Mouse (Mus musculus): ENCODE results near the gene Ppp2r5c. TPM values are rescaled to one million over a fixed set of nuclear protein-coding genes. Genes with fewer than 3 reads are reported as not detected.

Ppp2r5c gene
- polyA plus RNA-seq, 1 experiment: 22.8 TPM

DNA sequence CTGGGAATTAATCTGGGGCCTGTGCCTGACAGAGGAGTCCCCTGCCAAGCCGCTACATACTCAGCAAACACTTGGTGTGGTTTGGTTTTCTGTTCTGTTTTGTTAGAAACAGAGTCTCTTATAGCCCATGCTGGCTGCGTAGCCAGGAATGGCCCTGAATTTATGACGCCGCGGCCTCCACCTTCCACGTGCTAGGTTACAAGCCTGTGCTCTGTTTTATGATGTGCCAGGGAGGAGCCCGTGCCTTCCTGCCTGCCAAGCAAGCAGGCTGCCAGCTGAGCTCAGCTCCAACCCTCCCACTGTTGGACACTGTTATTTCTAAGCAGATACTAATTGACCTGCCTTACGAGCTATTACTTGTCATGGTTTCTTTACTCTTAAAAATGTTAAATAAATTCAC lies 90.8 kb downstream of the Ppp2r5c start:
- TF ChIP-seq POLR2A (IDR thresholded peaks at IDR 0.05; ENCODE audit: low read depth, low read length): no peak
- no peak for TF ChIP-seq CTCF (IDR thresholded peaks at IDR 0.05; ENCODE audit: extremely low read depth, insufficient read depth, insufficient read length, insufficient replicate concordance)
- H3K4me1 ChIP-seq (ENCODE audit: control insufficient read depth, insufficient read depth, insufficient read length): no peaks in the 10 kb centered on the region
- 95% methylated on average over 8 of the region's 8 CpGs for WGBS
- H3K4me3 ChIP-seq (ENCODE audit: extremely low read depth, insufficient read depth, insufficient read length): no peak overlapping the region
- H3K36me3 ChIP-seq (ENCODE audit: control insufficient read depth, insufficient read depth, low read length): peaks cover 3% of the 10 kb centered on the region; the same call in 1 of the 2 replicates
- DNase-seq (ENCODE audit: low read depth in 1 of 2, low spot score in 2 of 2): no peak
- no peak overlapping the region for H3K27ac ChIP-seq (ENCODE audit: insufficient read depth, low read length)
- H3K27me3 ChIP-seq (ENCODE audit: control insufficient read depth, insufficient read depth, low read length): no peaks in the 10 kb centered on the region

DNA sequence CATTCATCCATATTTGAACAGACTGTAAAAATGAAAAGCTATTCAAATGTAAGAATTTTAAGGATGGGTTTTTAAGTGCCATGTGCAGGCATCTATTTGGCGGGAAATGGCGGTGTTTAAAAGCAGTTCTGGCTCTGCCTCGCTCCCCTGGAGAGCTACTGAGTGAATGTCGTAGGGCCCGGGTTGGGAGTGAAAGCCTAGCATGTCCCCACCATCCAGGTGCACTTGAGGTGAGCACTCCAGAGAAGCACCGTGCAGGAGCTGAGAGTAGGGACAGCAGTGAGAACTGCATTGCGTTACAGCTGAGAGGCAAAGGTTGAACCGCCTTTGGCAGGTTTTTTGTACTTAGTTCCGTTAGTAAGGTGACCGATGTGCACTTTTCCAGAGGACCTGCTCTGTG lies 92.4 kb downstream of the Ppp2r5c start:
- 95% methylated on average over 10 of the region's 10 CpGs for WGBS
- H3K4me3 ChIP-seq (ENCODE audit: extremely low read depth, insufficient read depth, insufficient read length): no peak overlapping the region
- H3K27ac ChIP-seq (ENCODE audit: insufficient read depth, low read length): no peak overlapping the region
- TF ChIP-seq CTCF (IDR thresholded peaks at IDR 0.05; ENCODE audit: extremely low read depth, insufficient read depth, insufficient read length, insufficient replicate concordance): no peak
- TF ChIP-seq POLR2A (IDR thresholded peaks at IDR 0.05; ENCODE audit: low read depth, low read length): no peak
- H3K36me3 ChIP-seq (ENCODE audit: control insufficient read depth, insufficient read depth, low read length): peaks cover 5% of the 10 kb centered on the region; the same call in 1 of the 2 replicates
- no peak for DNase-seq (ENCODE audit: low read depth in 1 of 2, low spot score in 2 of 2)
- no peaks in the 10 kb centered on the region for H3K27me3 ChIP-seq (ENCODE audit: control insufficient read depth, insufficient read depth, low read length)
- no peaks in the 10 kb centered on the region for H3K4me1 ChIP-seq (ENCODE audit: control insufficient read depth, insufficient read depth, insufficient read length)

DNA sequence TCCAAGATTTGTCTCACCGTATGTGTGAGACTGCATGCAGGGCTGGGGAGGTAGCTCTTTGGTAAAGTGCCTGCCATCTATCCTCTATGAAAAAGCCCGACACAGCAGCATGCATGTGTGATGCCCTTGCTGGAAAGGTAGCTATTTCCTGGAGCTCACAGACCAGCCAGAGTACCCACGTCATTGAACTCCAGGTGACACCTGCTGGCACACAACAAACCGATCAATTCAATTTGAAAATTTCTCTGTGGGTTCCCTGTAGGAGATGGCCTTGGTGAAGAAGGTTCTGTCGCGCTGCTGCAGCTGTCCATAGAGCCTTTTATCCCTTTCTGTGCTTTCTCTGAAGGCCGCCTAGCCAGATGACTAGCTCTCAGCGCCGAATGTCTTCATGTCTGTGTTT lies 92.9 kb downstream of the Ppp2r5c start:
- Histone ChIP-seq H3K36me3 (ENCODE audit: control insufficient read depth, insufficient read depth, low read length) (peaks cover 5% of the 10 kb centered on the region; the same call in 1 of the 2 replicates), H3K27me3 (ENCODE audit: control insufficient read depth, insufficient read depth, low read length) (no peaks in the 10 kb centered on the region), H3K4me1 (ENCODE audit: control insufficient read depth, insufficient read depth, insufficient read length) (no peaks in the 10 kb centered on the region), H3K27ac (ENCODE audit: insufficient read depth, low read length) (no peak overlapping the region), H3K4me3 (ENCODE audit: extremely low read depth, insufficient read depth, insufficient read length) (no peak overlapping the region)
- no peak for DNase-seq (ENCODE audit: low read depth in 1 of 2, low spot score in 2 of 2)
- WGBS: 85% methylated on average over 9 of the region's 9 CpGs
- no peak for TF ChIP-seq CTCF (IDR thresholded peaks at IDR 0.05; ENCODE audit: extremely low read depth, insufficient read depth, insufficient read length, insufficient replicate concordance)
- TF ChIP-seq POLR2A (IDR thresholded peaks at IDR 0.05; ENCODE audit: low read depth, low read length): no peak

DNA sequence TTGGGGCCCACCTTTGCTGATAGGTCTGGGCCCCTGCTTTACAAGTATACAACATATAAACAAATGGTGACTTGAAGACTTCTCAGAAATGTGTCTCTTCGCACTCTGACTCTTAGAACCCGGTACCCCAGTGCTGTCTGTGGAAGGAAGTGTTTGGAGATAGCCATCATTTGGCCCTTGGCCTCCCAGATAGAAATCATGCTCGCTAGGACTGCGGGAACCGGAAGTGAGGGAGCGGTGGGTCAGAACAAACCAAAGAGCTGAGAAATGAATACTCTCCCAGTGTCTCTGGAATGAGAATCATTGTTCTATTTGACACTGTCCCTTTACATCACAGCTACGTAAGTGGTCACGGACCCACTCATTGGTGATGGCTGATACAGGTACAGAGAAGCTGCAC lies 93.4 kb downstream of the Ppp2r5c start:
- Histone ChIP-seq H3K4me3 (ENCODE audit: extremely low read depth, insufficient read depth, insufficient read length) (no peak overlapping the region), H3K27me3 (ENCODE audit: control insufficient read depth, insufficient read depth, low read length) (no peaks in the 10 kb centered on the region), H3K27ac (ENCODE audit: insufficient read depth, low read length) (no peak overlapping the region), H3K4me1 (ENCODE audit: control insufficient read depth, insufficient read depth, insufficient read length) (no peaks in the 10 kb centered on the region), H3K36me3 (ENCODE audit: control insufficient read depth, insufficient read depth, low read length) (peaks cover 7% of the 10 kb centered on the region; the same call in 1 of the 2 replicates)
- TF ChIP-seq CTCF (IDR thresholded peaks at IDR 0.05; ENCODE audit: extremely low read depth, insufficient read depth, insufficient read length, insufficient replicate concordance): no peak
- no peak for TF ChIP-seq POLR2A (IDR thresholded peaks at IDR 0.05; ENCODE audit: low read depth, low read length)
- no peak for DNase-seq (ENCODE audit: low read depth in 1 of 2, low spot score in 2 of 2)
- WGBS: 86% methylated on average over 8 of the region's 8 CpGs

DNA sequence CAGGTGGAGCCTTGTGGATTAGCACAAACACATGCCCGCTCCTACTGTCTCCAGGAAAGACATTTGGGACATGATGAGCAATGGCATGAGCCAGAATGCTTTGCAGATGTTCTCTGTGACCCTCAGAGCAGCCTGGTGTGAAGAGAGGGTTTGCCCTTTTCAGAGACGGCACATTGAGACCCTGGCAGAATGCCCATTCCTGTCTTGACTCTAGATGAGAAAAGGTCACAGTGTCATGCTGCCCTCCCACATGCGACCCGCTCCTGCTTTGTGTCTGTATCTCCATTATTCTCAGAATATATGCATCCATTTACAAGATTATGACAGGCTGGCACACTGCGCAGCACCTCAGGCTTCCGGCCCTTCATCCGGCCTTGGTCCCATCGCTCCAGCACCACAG lies 94.1 kb downstream of the Ppp2r5c start:
- peaks cover 10% of the 10 kb centered on the region for H3K36me3 ChIP-seq (ENCODE audit: control insufficient read depth, insufficient read depth, low read length)
- no peak overlapping the region for H3K4me3 ChIP-seq (ENCODE audit: extremely low read depth, insufficient read depth, insufficient read length)
- no peak for DNase-seq (ENCODE audit: low read depth in 1 of 2, low spot score in 2 of 2)
- no peaks in the 10 kb centered on the region for H3K27me3 ChIP-seq (ENCODE audit: control insufficient read depth, insufficient read depth, low read length)
- no peak overlapping the region for H3K27ac ChIP-seq (ENCODE audit: insufficient read depth, low read length)
- 95% methylated on average over 8 of the region's 8 CpGs for WGBS
- TF ChIP-seq CTCF (IDR thresholded peaks at IDR 0.05; ENCODE audit: extremely low read depth, insufficient read depth, insufficient read length, insufficient replicate concordance) (no peak), POLR2A (IDR thresholded peaks at IDR 0.05; ENCODE audit: low read depth, low read length) (no peak)
- H3K4me1 ChIP-seq (ENCODE audit: control insufficient read depth, insufficient read depth, insufficient read length): no peaks in the 10 kb centered on the region

DNA sequence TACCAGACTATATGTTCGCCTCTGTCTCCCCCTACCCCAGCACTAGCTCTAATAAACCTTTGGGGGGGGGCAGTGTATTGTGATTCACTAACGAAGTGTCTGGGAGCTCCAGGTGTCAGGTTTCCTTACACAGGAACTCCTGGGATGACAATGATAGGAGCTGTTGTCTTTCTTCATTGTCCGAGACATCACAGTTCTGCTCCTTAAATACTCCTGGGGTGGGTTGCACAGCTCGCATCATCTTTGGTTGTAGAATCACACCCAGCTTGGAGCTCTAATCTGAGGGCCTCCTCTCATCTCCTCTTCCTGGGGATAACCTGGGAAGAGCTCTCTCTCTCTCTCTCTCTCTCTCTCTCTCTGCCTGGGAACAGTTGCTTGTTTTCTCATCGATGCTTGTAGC lies 94.6 kb downstream of the Ppp2r5c start:
- no peak for DNase-seq (ENCODE audit: low read depth in 1 of 2, low spot score in 2 of 2)
- no peak overlapping the region for H3K27ac ChIP-seq (ENCODE audit: insufficient read depth, low read length)
- TF ChIP-seq POLR2A (IDR thresholded peaks at IDR 0.05; ENCODE audit: low read depth, low read length) (no peak), CTCF (IDR thresholded peaks at IDR 0.05; ENCODE audit: extremely low read depth, insufficient read depth, insufficient read length, insufficient replicate concordance) (no peak)
- no peak overlapping the region for H3K4me3 ChIP-seq (ENCODE audit: extremely low read depth, insufficient read depth, insufficient read length)
- 91% methylated on average over 5 of the region's 5 CpGs for WGBS
- H3K36me3 ChIP-seq (ENCODE audit: control insufficient read depth, insufficient read depth, low read length): peaks cover 15% of the 10 kb centered on the region
- no peaks in the 10 kb centered on the region for H3K27me3 ChIP-seq (ENCODE audit: control insufficient read depth, insufficient read depth, low read length)
- H3K4me1 ChIP-seq (ENCODE audit: control insufficient read depth, insufficient read depth, insufficient read length): no peaks in the 10 kb centered on the region

DNA sequence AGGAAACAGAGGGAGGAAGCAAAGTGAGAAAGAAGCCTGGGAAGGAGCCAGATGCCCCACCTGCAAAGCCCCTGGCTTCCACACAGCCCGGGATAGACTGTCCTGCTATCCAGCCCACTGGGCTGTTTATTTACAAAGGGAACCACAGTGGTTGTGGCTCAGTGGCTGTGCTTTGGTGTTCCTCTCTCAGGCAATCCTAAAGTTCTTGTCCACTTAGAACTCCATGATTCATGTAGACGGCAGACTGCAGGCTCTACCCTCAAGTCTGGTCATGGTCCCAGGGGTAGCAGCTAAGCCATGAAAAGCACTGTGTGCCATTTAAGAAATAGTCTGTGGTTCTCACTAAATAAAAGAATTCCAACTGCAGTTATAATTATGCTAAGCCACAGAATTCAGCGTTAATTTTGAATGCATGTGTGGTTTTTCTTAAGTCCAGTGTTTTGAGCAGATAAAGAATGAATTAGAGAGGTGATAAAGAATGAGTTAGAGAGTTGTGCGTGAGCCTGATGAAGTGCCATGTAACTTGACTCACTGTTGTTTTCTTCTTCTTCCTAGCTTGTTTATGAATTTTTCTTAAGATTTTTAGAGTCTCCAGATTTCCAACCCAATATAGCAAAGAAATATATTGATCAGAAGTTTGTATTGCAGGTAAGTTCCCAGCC lies 98.3 kb downstream of the Ppp2r5c start:
- TF ChIP-seq CTCF (IDR thresholded peaks at IDR 0.05; ENCODE audit: extremely low read depth, insufficient read depth, insufficient read length, insufficient replicate concordance) (no peak), POLR2A (IDR thresholded peaks at IDR 0.05; ENCODE audit: low read depth, low read length) (no peak)
- H3K36me3 ChIP-seq (ENCODE audit: control insufficient read depth, insufficient read depth, low read length): peaks cover 34% of the 10 kb centered on the region
- no peak overlapping the region for H3K27ac ChIP-seq (ENCODE audit: insufficient read depth, low read length)
- WGBS: 83% methylated on average over 4 of the region's 4 CpGs
- H3K27me3 ChIP-seq (ENCODE audit: control insufficient read depth, insufficient read depth, low read length): no peaks in the 10 kb centered on the region
- DNase-seq (ENCODE audit: low read depth in 1 of 2, low spot score in 2 of 2): no peak
- H3K4me3 ChIP-seq (ENCODE audit: extremely low read depth, insufficient read depth, insufficient read length): no peak overlapping the region
- H3K4me1 ChIP-seq (ENCODE audit: control insufficient read depth, insufficient read depth, insufficient read length): no peaks in the 10 kb centered on the region

All from spleen, adult 2 months (tissue).